Mouse (Mus musculus): ENCODE measurements around the gene Cybc1. TPM values are rescaled to one million over a fixed set of nuclear protein-coding genes. Genes with fewer than 3 reads are reported as not detected.

Gene Cybc1
- polyA plus RNA-seq (2012; rRNA removed): 48.4 TPM in 2 replicates

DNA sequence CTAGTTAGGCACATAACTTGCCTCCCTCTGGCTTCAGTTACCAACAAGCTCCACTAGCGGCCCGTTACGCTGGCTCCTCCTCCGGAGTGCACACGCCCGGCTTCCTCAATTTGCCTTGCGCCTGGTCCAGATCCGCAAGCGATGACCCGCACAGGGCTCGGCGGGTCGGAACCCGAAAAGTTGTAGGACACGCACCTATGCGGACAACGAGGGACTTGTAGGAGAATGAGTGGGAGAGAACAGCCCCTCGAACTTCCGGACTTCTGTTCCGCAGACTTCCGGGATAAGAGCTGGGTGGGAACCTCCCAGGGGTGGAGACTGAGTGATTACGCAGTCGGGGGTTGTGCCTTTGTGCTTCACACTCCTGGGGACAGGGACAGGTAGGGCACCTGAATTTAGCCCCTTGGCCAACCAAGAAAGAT lies at the start of gene Cybc1:
Gene Cybc1 (minus strand): TSS at position 305 of the 422 bp plus-strand sequence.

GRCm38 (mm10) chr11:121259160-121260100 lies 30.3 kb upstream of the Cybc1 start, which contains the start of gene Foxk2:
TSS of gene Foxk2 (plus strand) at chr11:121259990.

GRCm38 (mm10) chr11:121236564-121237344 lies 7.6 kb upstream of the Cybc1 start, which contains the start of gene Narf:
TSS of gene Narf (plus strand) at chr11:121237253.

DNA sequence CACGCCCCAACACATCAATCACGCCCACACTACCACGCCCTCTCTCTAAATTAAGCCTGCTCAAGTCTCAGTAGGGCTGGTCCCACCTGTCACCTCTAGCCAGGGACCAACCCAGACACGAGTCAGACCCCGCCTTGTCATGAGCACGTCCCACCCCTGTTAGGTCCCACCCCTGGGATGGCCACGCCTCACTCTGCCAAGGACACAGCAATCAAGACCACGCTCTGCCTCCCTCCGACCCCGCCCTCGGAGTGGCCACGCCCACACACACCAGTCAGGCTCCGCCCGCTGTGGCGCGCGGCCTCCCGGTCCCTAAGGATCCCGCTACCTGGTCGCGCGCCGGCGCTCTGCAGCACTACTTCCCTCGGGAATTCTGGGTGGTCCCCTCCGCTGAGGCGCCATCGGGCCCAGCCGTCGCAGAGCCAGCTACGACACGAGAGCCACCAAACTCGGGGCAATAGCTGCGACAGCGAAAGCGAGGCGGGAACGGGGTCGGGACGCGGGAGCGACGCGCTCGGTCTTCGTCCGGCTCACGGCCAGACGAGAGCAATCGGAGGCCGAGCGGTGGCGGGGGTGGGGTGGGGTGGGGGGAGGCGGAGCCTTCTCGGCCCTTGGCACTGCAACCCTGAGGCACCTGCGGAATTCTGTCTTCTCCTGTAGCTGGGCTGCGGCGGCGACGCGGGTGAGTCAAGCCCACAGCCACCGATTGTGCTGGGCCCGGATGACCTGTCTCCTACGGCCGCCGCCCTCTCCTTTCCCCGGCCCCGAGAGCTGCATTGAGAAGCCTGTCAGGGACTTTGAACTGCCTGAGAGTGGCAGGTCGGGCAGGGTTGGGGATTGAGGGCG lies 24.7 kb downstream of the Cybc1 start, which contains the start of the genes Hexdc and Ogfod3:
Gene Hexdc (plus strand): TSS at position 273 of the 846 bp plus-strand sequence.
Gene Ogfod3 (minus strand): TSS at position 551 of the 846 bp plus-strand sequence.

Other genes starting within 250 kb of the Cybc1 start
- gene Csnk1d, start 238.0 kb downstream of the Cybc1 start, polyA plus RNA-seq (2012; rRNA removed): 158 and 162 TPM in 2 replicates
- not detected in 2 replicates for gene Cd7, start 189.9 kb downstream of the Cybc1 start, polyA plus RNA-seq (2012; rRNA removed)
- gene Sectm1b, start 165.8 kb downstream of the Cybc1 start, polyA plus RNA-seq (2012; rRNA removed): not detected in 2 replicates
- gene Sectm1a, start 148.1 kb downstream of the Cybc1 start, polyA plus RNA-seq (2012; rRNA removed): 0.05 TPM in 1 of 2 replicates, not detected in the other
- not detected in 2 replicates for gene Tex19.2, start 110.6 kb downstream of the Cybc1 start, polyA plus RNA-seq (2012; rRNA removed)
- gene Tex19.1, start 83.2 kb downstream of the Cybc1 start, polyA plus RNA-seq (2012; rRNA removed): not detected in 2 replicates
- 0.65 and 0.70 TPM in 2 replicates for gene Uts2r, start 69.1 kb downstream of the Cybc1 start, polyA plus RNA-seq (2012; rRNA removed)
- gene Hexdc, start 24.9 kb downstream of the Cybc1 start, polyA plus RNA-seq (2012; rRNA removed): 131 and 136 TPM in 2 replicates
- 7.4 and 9.6 TPM in 2 replicates for gene Ogfod3, start 24.6 kb downstream of the Cybc1 start, polyA plus RNA-seq (2012; rRNA removed)
- gene Narf, start 7.9 kb upstream of the Cybc1 start, polyA plus RNA-seq (2012; rRNA removed): 78.6 and 79.8 TPM in 2 replicates
- gene Foxk2, start 30.7 kb upstream of the Cybc1 start, polyA plus RNA-seq (2012; rRNA removed): 59.0 and 65.3 TPM in 2 replicates
- gene Wdr45b, start 125.1 kb upstream of the Cybc1 start, polyA plus RNA-seq (2012; rRNA removed): 77.3 and 82.3 TPM in 2 replicates
- gene Rab40b, start 158.9 kb upstream of the Cybc1 start, polyA plus RNA-seq (2012; rRNA removed): 9.8 and 12.2 TPM in 2 replicates
- gene Fn3krp, start 192.1 kb upstream of the Cybc1 start, polyA plus RNA-seq (2012; rRNA removed): 12.3 and 12.6 TPM in 2 replicates
- gene Fn3k, start 205.6 kb upstream of the Cybc1 start, polyA plus RNA-seq (2012; rRNA removed): 5.4 and 6.4 TPM in 2 replicates
- gene Tbcd, start 222.6 kb upstream of the Cybc1 start, polyA plus RNA-seq (2012; rRNA removed): 75.9 and 76.6 TPM in 2 replicates

Data from central nervous system, embryonic 18 days (tissue).